Mouse (Mus musculus): ENCODE data around the gene Gal.

Gene Gal

DNA sequence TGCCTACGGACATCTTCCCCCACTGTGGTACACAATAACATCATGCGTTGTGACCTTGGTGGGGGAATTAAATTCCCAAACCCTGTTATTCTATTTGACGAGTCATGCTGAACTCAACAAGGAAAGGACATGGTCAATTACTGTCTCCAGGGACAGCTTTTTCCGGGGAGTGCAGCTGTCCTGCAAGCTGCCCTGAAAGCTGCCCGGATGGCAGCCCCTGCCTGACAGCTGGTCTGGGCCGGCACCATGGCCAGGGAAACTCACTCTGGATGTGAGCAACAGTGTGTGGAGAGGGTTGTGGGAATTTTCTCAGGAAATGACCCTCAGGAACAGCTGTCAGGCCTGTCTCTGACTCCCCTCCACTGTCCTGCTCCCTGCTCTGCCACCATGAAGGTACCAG, 8.1 kb upstream of the Gal start:
- no peak for DNase-seq (ENCODE audit: low spot score in 2 of 2)

DNA sequence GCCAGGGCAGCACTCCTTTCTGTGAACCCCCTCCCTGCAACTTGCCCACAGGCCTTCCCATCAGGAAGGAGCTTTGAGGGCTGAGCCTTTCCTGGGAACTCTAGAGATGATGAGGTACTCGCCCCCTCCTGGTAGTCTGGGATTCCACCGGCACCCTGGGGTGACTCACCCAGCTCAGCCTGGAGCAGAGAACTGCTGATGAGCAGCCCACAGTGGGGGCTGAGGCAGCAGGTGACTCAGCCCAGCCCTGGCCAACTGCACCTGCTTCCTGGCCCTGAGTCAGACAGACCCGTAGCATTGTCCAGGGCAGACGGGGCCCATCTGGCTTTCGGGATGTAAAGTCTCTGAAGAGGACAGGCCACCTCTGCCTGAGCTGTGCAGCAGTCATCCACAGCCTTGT, 4.9 kb upstream of the Gal start:
- peak; percentile 47 to 54 for DNase-seq (ENCODE audit: low spot score in 2 of 2)

DNA sequence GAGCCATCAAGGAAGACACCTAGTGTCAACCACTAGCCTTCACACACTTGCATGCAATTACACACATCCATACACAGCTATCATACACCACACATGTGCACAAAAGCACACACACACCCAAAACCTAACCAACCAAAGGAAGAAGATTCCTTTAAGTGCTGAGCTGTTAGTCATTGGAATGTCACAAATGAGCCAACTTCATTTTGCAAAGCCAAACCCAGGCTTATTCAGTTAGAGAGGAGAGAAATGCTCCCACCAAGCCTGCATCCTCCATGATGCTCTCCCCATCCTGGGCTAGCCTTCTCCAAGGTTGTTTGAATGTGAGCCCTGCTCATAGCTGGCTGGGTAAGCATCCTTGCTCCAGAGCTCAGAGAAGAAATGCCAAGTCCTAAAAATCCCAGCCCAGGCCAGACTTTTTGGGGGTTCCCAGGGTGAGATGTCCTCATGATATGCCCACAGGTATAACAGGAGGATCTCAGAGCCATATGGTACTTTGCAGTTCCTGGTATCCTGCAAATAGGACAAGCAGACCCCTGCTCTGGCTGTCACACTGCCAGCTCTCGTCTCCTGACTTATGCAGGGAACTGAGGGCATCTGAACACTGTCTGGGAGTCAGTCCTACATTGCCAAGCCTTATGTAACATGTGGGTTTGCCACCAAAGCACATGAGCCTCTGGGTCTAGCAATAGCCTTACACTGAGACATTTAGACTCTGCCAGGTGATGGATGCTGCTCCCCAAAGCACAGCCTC, 8.6 kb downstream of the Gal start:
- DNase-seq (ENCODE audit: low spot score in 2 of 2) = no peak

DNA sequence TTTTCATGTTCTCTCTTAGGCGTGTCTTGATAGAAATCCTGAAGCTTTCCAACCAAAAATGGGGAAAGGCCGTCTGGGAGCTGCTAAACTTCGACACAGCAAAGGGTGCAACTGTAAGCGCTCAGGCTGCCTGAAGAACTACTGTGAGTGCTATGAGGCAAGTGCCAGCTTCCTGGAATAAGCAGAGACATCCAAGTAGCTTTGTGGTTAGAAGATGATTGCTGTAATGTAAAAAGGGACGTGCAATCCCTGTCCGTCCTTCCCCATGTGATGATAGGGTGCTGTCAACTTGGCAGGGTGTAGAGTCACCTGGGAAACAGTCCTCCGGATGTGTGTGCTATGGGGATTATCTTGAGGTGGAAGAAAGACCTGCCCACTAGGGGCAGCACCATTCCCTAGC, 10.3 kb downstream of the Gal start:
- DNase-seq (ENCODE audit: low spot score in 2 of 2) = no peak

DNA sequence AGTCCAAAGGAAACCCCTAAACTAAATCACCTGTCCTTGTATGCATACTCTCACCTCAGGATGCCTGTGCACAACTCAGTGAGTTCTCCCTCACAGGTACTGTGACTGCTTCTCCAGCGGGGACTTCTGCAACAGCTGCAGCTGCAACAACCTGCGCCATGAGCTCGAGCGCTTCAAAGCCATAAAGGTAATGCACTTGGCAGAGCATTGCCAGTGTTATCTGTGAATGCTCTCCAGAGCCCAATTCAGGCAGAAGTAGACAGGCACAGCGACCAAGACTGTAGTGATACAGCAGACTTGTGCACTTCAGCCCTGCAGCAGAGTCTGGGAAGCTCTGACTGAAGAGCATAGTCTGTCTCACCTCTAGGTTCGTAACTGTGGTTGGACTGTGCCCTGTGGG, 12.0 kb downstream of the Gal start:
- no peak for DNase-seq (ENCODE audit: low spot score in 2 of 2)

DNA sequence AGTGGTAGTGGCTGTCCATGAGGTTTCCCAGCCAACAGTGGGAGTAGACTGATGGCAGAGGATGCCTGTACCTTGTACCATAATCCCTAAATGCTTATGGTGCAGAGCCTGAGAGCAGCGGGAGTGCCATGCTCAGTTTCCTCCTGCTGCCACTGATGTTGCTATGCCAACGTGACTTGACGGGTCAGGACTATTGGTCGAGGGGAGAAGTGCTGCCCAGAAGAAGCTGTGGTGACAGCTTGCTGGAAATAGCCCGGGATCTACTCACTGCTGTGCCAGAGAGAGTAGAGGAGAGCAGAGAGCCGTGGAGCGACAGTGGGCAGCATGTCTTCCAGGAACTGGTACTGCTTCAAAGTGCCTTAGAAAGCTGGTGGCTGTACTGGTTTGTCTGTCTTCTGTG, 12.4 kb downstream of the Gal start:
- no peak for DNase-seq (ENCODE audit: low spot score in 2 of 2)

DNA sequence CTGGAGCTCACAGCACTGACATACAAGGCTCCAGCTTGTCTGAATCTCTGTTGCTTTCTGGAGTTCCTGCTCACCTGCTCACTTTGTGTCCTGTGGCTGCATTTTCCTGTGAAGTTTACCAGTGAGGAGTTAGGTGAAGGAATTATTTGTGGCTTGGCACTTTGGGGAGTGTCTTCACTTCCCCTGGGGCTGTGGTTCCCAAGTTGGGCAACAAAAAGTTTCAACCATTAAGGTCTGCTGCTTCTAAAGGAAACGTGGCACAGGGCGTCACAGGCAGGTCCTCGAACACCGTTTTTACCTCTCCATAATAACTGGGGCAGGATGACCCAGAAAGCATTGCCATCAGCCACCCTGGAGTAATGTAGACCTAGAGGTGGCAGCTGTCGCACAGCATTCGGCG, 12.8 kb downstream of the Gal start:
- no peak for DNase-seq (ENCODE audit: low spot score in 2 of 2)

DNA sequence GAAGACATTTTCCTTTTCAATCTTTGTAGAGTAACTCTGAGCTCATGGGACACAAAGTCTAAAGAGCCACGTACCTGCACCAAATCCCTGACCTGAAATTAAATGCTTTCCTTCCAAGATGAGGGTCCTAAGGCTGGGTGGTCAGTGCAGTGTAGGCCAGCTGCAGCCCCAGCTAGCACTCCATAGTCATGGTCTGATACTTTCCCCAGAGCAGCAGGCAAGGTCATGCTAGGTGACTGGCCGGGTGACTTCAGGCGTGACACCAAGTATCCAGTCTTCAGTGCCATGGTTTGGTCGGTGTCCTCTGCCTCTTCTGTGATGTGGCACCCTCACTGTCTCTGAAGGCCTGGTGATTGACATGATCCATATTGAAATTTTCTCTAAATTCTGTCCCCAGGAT, 14.3 kb downstream of the Gal start:
- DNase-seq (ENCODE audit: low spot score in 2 of 2) = no peak

DNA sequence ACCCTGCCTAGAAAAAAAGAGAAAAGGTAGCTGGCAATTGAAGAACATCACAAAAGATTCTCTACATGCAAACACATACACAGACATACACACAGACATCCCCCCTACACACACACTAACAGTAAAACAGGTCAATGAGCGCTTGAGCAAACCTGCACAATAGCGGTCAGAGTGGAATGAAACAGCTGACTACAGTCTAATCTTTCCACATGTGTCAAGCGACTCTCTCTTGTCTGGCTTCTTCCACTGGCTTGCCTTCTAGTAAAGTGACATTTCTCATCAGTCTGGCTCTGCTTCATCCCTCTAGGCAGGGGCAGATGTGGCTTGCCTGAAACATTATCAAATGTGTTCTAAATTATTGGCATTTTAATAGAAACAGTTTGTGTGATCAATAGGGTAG, 20.1 kb downstream of the Gal start:
- DNase-seq (ENCODE audit: low spot score in 2 of 2) = no peak

DNA sequence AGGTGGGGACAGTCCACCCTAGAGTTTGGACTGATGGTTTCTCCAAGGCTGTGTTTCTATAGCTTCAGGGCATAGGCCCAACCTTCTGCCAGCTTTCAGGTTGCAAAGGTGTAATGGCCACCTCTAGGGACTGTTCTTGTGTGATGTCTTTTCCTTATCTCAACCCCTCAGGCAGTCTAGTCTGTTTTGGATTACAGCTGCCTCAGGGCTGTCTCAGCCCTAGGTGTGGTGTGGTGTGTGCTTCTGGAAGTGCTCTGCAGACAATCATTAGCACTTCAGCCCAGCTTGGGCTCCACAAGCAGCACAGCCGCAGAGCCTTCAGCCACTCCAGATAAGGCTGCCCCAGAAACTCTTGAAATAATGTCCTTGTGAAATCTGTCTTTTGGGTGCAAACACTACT, 22.0 kb downstream of the Gal start:
- no peak for DNase-seq (ENCODE audit: low spot score in 2 of 2)

DNA sequence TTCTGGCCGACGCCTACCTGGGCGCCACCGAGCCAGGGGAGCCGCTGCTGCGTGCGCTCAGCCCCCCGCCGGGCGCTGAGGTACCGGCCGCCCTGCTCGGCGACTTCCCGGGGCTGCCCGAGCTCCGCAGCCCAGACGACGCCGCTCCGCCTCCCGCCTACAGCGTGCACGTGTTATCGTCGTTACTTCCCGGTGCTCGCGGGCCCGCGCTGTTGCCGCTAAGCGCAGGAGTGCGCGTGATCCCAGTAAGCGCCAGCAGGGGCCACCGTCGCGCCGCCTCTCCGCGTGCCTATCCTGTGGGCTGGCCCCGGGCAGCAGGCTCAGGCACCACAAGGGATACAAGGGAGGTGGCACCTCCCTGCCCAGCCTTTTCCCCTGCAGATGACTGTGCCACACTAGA, 25.3 kb downstream of the Gal start:
- DNase-seq (ENCODE audit: low spot score in 2 of 2) = peak; percentile 77 to 83

DNA sequence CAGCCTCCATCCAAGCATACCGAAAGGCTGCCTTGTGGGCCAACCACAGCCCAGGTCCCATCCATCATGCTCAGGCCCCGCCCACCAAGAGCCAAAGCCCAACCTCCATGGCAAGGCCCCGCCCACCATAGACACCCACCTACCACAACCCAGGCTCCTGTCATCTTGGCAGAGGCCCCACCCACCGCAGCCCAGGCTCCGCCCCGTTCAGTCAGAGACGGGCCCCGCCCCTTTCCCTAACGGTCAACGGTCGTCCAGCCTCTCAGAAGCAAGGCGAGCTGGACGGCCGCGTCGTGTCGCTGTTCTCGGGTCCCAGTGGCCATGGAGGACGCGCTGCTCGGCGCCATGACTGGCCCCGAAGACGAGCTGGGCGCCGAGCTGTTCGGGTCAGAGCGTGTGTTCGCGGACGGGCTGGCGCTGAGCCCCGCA, 25.7 kb downstream of the Gal start, which contains the start of gene Tesmin:
Gene Tesmin (plus strand): TSS at position 229 of the 429 bp plus-strand sequence.
- DNase-seq (ENCODE audit: low spot score in 2 of 2) = peak; percentile 61 to 70

DNA sequence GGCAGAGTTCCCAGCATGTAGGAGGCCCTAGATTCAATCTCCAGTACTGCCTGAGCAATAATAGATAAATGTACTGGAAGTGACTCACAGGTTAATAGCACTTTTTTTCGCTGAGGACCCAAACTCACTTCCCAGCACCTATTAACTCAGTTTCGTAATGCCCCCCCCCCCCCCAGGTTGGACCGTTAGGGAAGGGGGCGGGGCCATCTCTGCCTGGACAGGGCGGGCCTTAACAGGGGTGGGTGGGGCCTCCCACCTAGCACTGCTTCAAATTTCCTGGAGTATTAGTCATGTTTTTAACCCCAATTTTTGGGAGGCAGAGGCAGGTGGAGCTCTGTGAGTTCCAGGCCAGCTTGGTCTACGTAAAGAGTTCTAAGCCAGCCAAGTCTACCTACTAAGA, 26.3 kb downstream of the Gal start:
- no peak for DNase-seq (ENCODE audit: low spot score in 2 of 2)

DNA sequence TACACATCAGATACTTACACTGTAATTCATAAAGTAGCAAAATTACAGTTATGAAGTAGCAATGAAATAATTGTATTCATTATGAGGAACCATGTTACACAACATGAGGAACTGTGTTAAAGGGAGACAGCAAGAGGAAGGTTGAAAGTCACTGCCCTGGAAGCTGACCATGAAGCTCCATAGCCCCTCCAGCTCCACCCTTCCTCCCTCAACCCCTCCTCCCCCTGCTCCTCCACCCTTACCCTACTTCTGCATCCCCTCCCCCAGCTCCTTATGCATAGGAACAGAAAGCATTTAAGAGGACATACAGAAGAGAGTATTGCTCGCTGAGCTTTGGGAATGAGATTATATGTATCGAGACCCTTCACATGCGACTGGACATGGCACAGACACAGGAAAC, 35.7 kb downstream of the Gal start:
- no peak for DNase-seq (ENCODE audit: low spot score in 2 of 2)

DNA sequence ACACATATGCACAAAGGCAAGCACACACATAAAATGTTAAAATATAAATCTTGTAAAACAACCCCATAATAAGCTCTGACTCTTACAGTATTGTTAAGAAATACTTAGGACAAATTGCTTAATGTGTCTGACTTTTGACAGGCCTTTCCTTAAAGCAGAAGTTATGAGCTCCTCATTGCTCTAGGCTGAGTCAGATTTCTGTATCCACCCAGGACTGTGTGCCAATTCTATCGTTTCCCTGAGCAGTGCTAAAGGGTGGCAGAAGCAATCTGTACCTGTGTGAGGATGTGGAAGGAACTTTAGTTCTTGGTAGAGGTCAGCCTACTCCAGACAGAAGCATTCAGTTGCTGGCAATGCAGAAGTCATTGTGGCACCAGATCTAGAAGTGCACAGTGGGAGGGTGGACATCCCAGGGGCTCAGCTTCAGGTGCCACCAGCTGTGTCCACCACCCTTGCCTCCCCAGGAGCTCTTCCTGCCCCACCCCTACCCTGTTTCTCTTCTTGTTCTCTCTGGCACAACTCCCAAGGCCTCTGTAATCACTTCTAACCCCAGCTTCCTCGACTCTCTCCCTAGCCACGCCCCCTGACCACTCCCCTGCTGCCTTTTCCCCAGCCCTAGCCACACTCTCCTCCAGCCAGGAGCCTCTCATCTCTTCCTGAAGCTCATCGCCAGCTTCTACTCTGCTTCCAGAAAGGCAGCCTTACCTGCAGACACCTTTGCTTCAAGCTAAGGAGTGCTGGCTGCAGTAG, 37.2 kb downstream of the Gal start:
- no peak for DNase-seq (ENCODE audit: low spot score in 2 of 2)

DNA sequence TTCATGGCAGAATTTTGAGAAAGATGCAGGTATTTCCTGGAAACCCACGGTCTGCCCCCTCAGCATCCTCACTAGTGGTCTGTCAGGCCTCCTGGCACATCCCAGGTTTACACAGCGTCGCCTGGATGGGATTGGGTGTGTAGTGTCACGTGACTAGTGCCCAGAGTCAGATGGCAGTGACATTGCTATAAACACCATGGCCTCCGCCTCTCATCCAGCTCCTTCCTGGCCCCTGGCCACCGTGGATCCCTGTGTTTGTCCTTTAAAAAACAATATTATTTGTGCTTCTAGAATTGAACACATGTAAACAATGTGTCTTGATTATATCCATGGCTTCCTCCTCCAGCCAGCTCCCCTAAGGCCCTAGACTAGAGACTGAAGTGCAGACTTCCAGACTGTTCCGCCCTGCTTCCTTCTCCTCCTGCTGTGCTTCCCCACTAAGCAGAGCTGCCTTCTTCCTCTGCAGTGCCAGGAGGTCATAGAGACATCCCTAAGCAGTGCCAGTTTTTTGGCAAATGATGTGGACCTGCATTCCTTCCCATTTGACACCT, 38.3 kb downstream of the Gal start:
- DNase-seq (ENCODE audit: low spot score in 2 of 2) = no peak

DNA sequence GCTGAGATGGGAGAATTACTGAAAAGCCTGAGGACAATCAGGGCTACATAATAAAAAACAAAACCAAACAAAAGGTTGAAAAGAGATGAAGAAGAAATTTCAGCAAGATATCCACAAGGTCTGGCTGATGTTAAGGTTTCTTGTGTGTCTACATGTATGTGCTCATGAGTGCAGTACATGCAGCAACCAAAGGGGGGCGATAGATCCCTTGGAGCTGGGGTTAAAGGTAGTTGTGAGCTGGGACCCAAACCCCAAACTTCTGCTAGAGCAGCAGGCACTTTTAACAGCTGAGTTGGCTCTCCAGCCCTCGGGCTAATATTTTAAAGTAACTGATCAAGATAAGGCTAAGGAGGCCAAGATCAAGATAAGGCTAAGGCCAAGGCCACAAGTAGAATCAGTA, 40.3 kb downstream of the Gal start:
- no peak for DNase-seq (ENCODE audit: low spot score in 2 of 2)

DNA sequence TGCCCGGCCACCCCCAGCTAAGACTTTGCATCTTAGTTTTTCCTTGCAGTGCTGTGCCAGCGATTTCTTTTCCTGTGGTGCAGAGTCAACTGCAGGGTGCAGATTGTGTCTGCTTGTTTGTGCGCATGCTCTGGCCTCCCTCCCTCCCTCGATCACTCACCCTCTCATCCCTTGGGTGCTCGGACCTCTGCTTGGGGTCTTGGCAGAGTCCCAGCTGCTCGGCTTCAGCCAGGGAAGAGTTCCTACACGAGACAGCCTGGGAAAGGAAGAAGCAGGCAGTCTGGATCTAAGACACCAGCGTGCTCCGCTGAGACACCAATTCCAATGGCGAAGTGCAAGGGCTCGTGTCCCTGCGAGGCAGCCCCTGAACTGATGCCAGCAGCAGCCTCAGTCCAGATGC, 41.0 kb downstream of the Gal start:
- no peak for DNase-seq (ENCODE audit: low spot score in 2 of 2)

DNA sequence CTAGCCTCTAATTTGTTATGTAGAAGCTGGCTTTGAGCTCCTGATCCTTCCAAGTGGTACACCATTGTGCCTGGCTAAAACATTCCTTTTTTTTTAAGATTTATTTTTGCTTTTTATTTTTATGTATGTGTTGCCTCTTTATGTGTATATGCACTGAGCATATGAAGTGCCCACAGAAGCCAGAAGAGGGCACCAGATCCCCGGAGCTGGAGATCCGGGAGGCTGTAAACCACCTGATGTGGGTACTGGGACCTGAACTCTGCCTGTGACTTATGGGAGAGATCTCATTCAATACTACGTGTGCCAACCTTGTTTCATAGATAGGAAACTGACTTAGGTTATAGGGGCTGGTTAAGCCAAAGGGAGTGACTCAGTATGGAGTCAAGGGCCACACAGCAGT, 46.1 kb downstream of the Gal start:
- no peak for DNase-seq (ENCODE audit: low spot score in 2 of 2)

DNA sequence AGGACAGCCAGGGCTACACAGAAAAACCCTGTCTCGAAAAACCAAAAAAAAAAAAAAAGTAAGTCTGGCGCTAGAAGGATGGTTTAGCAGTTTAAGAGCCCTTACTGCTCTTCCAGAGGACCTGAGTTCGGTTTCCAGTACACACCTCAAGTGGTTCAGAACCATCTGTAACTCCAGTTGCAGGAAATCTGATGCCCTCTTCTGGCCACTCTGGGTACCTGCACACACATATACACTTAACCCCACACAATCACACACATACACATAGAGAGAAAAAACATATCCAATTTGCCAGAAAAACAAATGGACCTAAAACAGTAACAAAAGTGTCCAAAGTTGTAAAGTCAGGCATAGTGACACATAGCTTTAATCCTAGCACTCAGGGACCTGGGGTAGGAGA, 49.3 kb downstream of the Gal start:
- DNase-seq (ENCODE audit: low spot score in 2 of 2) = no peak

DNA sequence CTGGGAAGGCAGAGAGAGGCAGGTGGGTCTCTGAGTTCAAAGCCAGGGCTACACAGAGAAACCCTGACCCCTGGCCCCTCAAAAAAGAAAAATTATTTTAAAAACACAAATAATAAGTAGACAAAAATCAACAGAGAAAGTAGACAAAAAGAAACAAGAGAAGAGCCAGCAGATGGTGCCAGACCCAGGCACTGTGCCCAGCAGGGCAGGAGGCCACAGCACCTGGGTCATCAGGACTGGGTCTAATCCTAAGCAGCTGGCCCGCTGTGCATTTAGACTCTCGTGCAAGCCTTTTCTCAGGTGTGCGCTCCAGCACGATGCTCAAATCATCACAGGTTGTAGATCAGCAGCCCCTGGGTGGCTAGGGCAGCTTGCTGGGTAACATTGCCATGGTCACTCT, 50.8 kb downstream of the Gal start:
- DNase-seq (ENCODE audit: low spot score in 2 of 2) = no peak

Measured in right cerebral cortex, postnatal 36 days (tissue).